Mouse (Mus musculus) embryonic stem cell, embryonic (primary cell): Measurements from ENCODE around the gene Fam76b.

Source experiments
- CTCF ChIA-PET, 4 experiments: fragments of 300-600 bp in 2 of 4; fragments of 350-600 bp in 2 of 4; sonication (Branson Sonifier 250); formaldehyde crosslinking; loops; one replicate each; lab custom pipeline; 2022; ENCODE audit warnings: inconsistent platforms in 2 of 4; lab: Charles Lee
- POLR2A ChIA-PET, 4 experiments: fragments of 300-600 bp in 2 of 4; fragments of 350-600 bp in 2 of 4; sonication (Branson Sonifier 250); formaldehyde crosslinking; loops; one replicate each; lab custom pipeline; 2022; ENCODE audit warnings: antibody characterized with exemption in 4 of 4, inconsistent platforms in 1 of 4; lab: Charles Lee

Gene Fam76b

GRCm38 (mm10) chr9:13836726-13837125 is 9.2 kb downstream of the Fam76b start:
- POLR2A ChIA-PET: interaction anchor here in 2 of 4 experiments (2.6 to 15.2 kb wide), 2 partner anchors 9 to 10 kb away, joined by 12 to 185 read pairs; partner anchors contain the start of genes Fam76b (in 2 of the 2) and Cep57 (in 1 of the 2)

GRCm38 (mm10) chr9:13847591-13847990 is 20.1 kb downstream of the Fam76b start:
- CTCF ChIA-PET: interaction anchor here in 1 of 4 experiments (0.6 kb wide), 1 partner anchor 167 kb away, joined by 3 read pairs; no protein-coding TSS in a partner anchor
- POLR2A ChIA-PET: interaction anchor here (0.5 to 15.2 kb wide), 9 partner anchors 20 to 535 kb away, joined by 3 to 185 read pairs (median 3); partner anchors contain the start of genes Cep57 (in 3 of the 4) and Fam76b (in 3 of the 4)

More at GRCm38 (mm10) chr9:13836726-13837125, 9.2 kb downstream of the Fam76b start:
- CTCF ChIA-PET: no interaction called here

- CTCF ChIA-PET: interaction anchor here (0.5 to 1.6 kb wide), 15 partner anchors 18 to 543 kb away, joined by 3 to 6 read pairs (median 3); partner anchors contain the start of genes Fam76b (in 2 of the 4) and Cep57 (in 1 of the 4)
- POLR2A ChIA-PET: interaction anchor here (0.6 to 15.2 kb wide), 10 partner anchors 21 to 652 kb away, joined by 3 to 185 read pairs (median 4); partner anchors contain the start of genes Cep57 (in 3 of the 4), Fam76b (in 3 of the 4), Cwc15 (in 2 of the 4) and Kdm4d (in 1 of the 4)
These were observed 21.3 kb downstream of the Fam76b start for GRCm38 (mm10) chr9:13848481-13849480.

DNA sequence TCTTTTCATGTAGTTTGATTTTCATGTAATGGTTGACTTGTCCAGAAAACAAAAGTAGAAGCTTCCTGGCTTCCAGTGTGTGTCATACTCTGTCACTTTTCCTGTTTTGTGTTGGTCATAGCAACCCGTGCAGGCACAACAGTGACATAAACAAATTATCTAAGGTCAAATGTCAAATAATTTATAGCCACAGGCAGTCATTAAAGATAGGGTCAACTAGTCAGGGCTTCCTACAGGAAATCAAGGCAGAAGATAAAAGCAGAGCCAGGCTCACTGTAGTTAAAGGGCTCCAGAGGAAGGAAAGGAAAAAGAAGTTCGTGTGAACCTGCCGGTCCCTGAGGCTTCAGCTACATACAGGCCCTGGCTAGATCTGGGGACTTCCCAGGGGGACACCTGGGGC is 26.4 kb downstream of the Fam76b start:
- POLR2A ChIA-PET: interaction anchor here in 1 of 4 experiments (0.6 to 1.9 kb wide), 3 partner anchors 11 to 179 kb away, joined by 3 to 6 read pairs (median 4); partner anchors contain the start of genes Cep57 and Fam76b
- CTCF ChIA-PET: interaction anchor here in 1 of 4 experiments (0.8 kb wide), 1 partner anchor 226 kb away, joined by 3 read pairs; no protein-coding TSS in a partner anchor

DNA sequence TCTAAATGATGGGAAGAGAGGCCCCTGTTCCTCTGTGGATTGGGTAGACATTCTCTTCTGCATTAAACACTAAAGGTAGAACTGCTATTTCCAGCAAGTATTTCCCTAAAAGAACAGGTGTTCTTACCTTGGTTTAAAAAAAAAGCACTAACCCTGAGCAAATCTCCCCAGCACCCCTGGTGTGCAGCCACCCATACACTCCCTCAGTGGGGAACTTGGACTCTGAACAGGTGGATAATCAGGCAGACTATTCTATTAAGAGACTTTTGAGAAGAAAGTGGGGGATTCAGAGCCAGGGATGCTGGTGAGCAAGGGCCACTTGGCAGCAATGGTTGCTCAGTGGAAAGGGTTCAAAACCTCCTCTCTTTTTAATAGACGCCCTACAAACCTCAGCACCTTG is 28.7 kb downstream of the Fam76b start:
- POLR2A ChIA-PET: no interaction called here
- CTCF ChIA-PET: no interaction called here

- CTCF ChIA-PET: no interaction called here
- POLR2A ChIA-PET: no interaction called here
These were observed 29.3 kb downstream of the Fam76b start for GRCm38 (mm10) chr9:13856777-13857176.

DNA sequence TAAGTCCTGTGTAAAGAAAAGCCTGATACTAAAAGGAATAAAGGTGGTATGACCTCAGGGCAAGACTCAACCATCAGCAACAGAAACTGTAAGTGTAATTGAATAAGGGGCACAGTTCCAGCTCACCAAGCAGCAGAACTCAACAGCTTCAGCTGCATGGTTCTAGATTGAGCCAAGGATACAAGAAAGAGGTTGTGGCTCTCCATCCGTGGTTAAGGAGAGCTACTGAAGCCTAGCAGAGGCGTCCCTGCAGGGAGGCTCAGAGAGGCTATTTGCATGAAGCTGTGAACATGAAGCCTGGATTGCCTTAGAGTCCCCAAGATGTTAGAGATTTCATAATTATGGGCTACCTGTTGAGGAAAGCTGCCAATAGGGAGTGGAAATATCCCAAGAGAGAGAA is 40.1 kb downstream of the Fam76b start:
- POLR2A ChIA-PET: no interaction called here
- CTCF ChIA-PET: interaction anchor here in 3 of 4 experiments (0.5 to 1.8 kb wide), 4 partner anchors 19 to 123 kb away, joined by 3 to 8 read pairs (median 3); no protein-coding TSS in a partner anchor

DNA sequence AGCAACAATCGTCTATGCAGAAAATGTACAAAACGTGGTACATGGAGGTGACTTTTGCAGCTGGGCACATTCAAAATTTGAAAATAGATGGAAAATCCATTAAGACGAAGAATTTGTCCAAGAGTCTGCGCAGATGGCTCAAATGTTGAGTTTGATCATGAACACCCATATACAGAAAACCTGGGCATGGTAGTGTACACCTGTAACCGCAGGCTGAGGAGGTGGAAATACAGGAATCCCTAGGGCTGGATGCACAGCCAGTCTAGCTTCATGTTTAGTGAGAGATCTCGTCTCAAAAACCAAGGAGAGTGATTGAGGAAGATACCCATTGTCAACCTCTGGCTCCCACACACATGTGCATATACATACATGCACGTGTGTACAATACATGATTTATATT is 44.1 kb downstream of the Fam76b start:
- ChIA-PET CTCF (no interaction called here), POLR2A (no interaction called here)

GRCm38 (mm10) chr9:13874359-13874758 is 46.8 kb downstream of the Fam76b start:
- ChIA-PET CTCF (interaction anchor here in 1 of 4 experiments (0.5 to 0.7 kb wide), 2 partner anchors 16 to 1158 kb away, joined by 3 to 4 read pairs; no protein-coding TSS in a partner anchor), POLR2A (interaction anchor here in 1 of 4 experiments (0.7 kb wide), 1 partner anchor 25 kb away, joined by 5 read pairs; no protein-coding TSS in a partner anchor)

DNA sequence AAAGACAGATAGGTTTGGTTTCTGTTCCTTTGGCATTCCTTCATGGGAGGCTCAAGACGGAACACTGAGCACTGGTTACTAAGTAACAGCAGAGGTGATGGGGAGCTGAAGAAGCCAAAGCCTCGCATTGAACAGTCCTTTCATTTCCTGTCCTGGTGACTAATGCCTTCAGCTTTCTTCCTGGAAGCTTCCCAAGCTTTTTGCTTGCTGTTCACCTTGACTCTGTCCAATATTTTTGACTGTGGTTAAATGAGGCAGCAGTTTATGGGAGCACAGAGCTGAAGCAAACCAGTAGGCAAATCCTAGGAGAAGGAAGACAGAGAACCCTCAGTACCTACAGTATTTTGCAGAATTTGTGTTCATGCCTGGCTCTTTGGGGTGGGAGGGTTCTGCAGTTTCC is 47.8 kb downstream of the Fam76b start:
- POLR2A ChIA-PET: no interaction called here
- CTCF ChIA-PET: interaction anchor here in 2 of 4 experiments (0.7 to 0.9 kb wide), 3 partner anchors 15 to 515 kb away, joined by 3 to 4 read pairs (median 3); no protein-coding TSS in a partner anchor

- ChIA-PET CTCF (interaction anchor here in 1 of 4 experiments (0.8 kb wide), 1 partner anchor 10 kb away, joined by 3 read pairs; no protein-coding TSS in a partner anchor), POLR2A (no interaction called here)
These were observed 53.2 kb downstream of the Fam76b start for GRCm38 (mm10) chr9:13880761-13881160.

GRCm38 (mm10) chr9:13882478-13882877 is 55.0 kb downstream of the Fam76b start:
- ChIA-PET POLR2A (no interaction called here), CTCF (no interaction called here)

GRCm38 (mm10) chr9:13888981-13889380 is 61.5 kb downstream of the Fam76b start:
- POLR2A ChIA-PET: interaction anchor here in 2 of 4 experiments (1.0 to 1.5 kb wide), 2 partner anchors 458 to 611 kb away, joined by 3 to 4 read pairs; partner anchors contain the start of genes Cwc15 (in 1 of the 2) and Kdm4d (in 1 of the 2)
- CTCF ChIA-PET: interaction anchor here (0.6 to 2.0 kb wide), 36 partner anchors 9 to 810 kb away, joined by 3 to 14 read pairs (median 4); no protein-coding TSS in a partner anchor

- CTCF ChIA-PET: interaction anchor here (0.6 to 2.0 kb wide), 56 partner anchors 9 to 810 kb away, joined by 3 to 14 read pairs (median 4); no protein-coding TSS in a partner anchor
- POLR2A ChIA-PET: interaction anchor here in 2 of 4 experiments (0.6 to 1.5 kb wide), 4 partner anchors 169 to 610 kb away, joined by 3 to 5 read pairs (median 4); partner anchors contain the start of genes Cwc15 (in 1 of the 2) and Kdm4d (in 1 of the 2)
These were observed 62.1 kb downstream of the Fam76b start for GRCm38 (mm10) chr9:13889657-13890056.

DNA sequence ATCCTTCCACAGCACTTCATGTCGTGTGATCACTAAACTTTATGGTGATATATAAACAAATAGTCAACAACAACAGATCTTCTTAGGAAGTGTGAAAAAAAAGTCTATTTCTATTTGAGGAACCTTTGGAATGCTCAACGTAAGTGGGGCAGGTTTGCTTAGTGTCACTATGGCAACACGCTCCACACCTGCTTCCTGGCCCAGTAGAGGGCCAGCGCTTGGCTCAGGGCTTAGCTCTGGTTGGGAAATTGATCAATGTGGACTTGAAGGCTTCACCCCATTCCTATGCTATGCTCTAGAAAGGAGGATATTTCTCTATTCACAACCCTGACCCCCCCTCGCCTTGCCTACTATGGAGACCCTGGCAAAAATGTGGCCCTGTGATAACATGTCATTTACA is 62.7 kb downstream of the Fam76b start:
- CTCF ChIA-PET: interaction anchor here (0.6 to 2.0 kb wide), 53 partner anchors 9 to 809 kb away, joined by 3 to 14 read pairs (median 4); no protein-coding TSS in a partner anchor
- POLR2A ChIA-PET: interaction anchor here in 2 of 4 experiments (1.0 to 1.5 kb wide), 3 partner anchors 385 to 610 kb away, joined by 3 to 5 read pairs (median 4); partner anchors contain the start of genes Cwc15 (in 1 of the 2) and Kdm4d (in 1 of the 2)

- CTCF ChIA-PET: interaction anchor here (0.6 to 1.9 kb wide), 7 partner anchors 110 to 661 kb away, joined by 3 to 7 read pairs (median 4); no protein-coding TSS in a partner anchor
- POLR2A ChIA-PET: no interaction called here
These were observed 64.4 kb downstream of the Fam76b start for GRCm38 (mm10) chr9:13891888-13892287.

GRCm38 (mm10) chr9:13893044-13893443 is 65.5 kb downstream of the Fam76b start:
- CTCF ChIA-PET: interaction anchor here in 1 of 4 experiments (0.5 kb wide), 1 partner anchor 540 kb away, joined by 3 read pairs; no protein-coding TSS in a partner anchor

DNA sequence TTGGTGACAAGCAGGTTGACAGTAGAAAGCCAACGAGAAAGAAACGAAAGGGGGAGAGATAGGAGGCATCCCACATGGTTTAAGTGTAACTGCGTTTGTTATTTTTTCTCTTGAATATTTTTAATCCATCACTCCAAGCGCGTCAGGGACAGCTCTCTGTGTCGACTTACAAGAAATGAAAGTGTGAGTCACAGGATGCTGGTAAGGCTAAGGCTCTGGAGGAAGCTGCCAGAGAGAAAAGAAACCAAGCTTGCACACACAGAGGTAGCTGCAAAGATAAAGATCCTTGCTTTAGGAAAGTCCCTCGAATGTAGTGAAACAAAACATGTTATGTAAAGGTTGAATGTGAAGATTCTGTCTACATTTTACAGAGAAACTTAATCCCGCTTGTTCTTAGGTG is 67.0 kb downstream of the Fam76b start:
- ChIA-PET POLR2A (no interaction called here), CTCF (interaction anchor here in 1 of 4 experiments (1.2 kb wide), 1 partner anchor 462 kb away, joined by 3 read pairs; no protein-coding TSS in a partner anchor)

More at GRCm38 (mm10) chr9:13893044-13893443, 65.5 kb downstream of the Fam76b start:
- POLR2A ChIA-PET: interaction anchor here in 1 of 4 experiments (0.6 kb wide), 1 partner anchor 20 kb away, joined by 8 read pairs; no protein-coding TSS in a partner anchor
